Mouse (Mus musculus) lung, adult 2 months (tissue): ENCODE measurements around the gene Vps26b. TPM values are rescaled to one million over a fixed set of nuclear protein-coding genes. Genes with fewer than 3 reads are reported as not detected.

Experiments used
- DNase-seq: peaks from one replicate; pipeline ENCODE4 v3.0.0; 2022
- H3K4me1 ChIP-seq: fragments of 200-500 bp; 2 replicates; pipeline ENCODE4 v1.6.1; 2011; ENCODE audit warnings: low read length; ENCODE audit not compliant: control insufficient read depth, insufficient read depth
- H3K4me3 ChIP-seq: fragments of 200-500 bp; replicated peaks from 2 replicates; pipeline ENCODE3; 2011; ENCODE audit warnings: low read depth, mild to moderate bottlenecking, control low read depth, low read length; ENCODE audit errors: extremely low read depth
- CTCF ChIP-seq: fragments of 200-500 bp; IDR thresholded peaks from 2 replicates; pipeline ENCODE4 v1.5.1; 2011; ENCODE audit warnings: mild to moderate bottlenecking, low read length, control low read depth; ENCODE audit not compliant: insufficient read depth
- POLR2A ChIP-seq: fragments of 200-500 bp; IDR thresholded peaks from 2 replicates; pipeline ENCODE4 v1.6.1; 2011; ENCODE audit warnings: low read depth, mild to moderate bottlenecking, control low read depth, low read length, borderline replicate concordance; ENCODE audit errors: extremely low read depth
- WGBS: fragments of 180-500 bp; shearing (Covaris S2); methylation state at CpG from one replicate; pipeline ENCODE4 v1.1.7; 2018; 5-methylcytosine and 5-hydroxymethylcytosine counted together
- polyA plus RNA-seq: library from polyadenylated mRNA; depleted of rRNA; stranded (reverse); fragments of >200 nt; gene quantifications from 2 replicates; pipeline ENCODE4 v1.2.3, GENCODE M21; 2012; rRNA removed

Vps26b gene
- polyA plus RNA-seq, 1 experiment = 34.7 TPM

DNA sequence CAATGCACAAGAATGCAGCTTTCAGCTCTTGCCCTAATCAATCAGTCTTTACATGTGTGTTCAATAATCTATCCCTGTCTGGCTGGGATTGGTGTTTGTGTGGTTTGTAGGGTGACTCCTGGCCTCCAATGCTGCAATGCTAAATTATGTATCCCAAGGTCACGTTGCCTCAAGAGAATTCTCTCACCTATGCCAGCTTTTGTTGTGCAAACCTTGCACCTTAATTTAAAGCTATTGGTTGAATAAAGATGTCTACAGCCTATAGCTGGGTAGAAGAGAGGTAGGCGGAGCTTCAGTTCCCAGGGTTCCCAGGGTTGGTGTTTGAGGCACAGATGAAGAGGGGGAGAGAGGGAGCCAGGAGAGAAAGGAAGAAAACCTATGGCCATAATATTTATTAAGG is 32.4 kb downstream of the Vps26b start:
- WGBS = 86% methylated on average over 2 of the region's 2 CpGs
- H3K4me1 ChIP-seq = peaks cover 4% of the 10 kb centered on the region
- no peak overlapping the region for H3K4me3 ChIP-seq
- DNase-seq = no peak
- TF ChIP-seq CTCF (no peak), POLR2A (no peak)

- WGBS = 78% methylated on average over 3 of the region's 3 CpGs
- TF ChIP-seq CTCF (no peak), POLR2A (no peak)
- Histone ChIP-seq H3K4me3 (no peak overlapping the region), H3K4me1 (peaks cover 4% of the 10 kb centered on the region)
- no peak for DNase-seq
Observed at GRCm38 (mm10) chr9:26997062-26997461, 32.8 kb downstream of the Vps26b start.

GRCm38 (mm10) chr9:26993900-26994299 is 36.0 kb downstream of the Vps26b start:
- TF ChIP-seq CTCF (no peak), POLR2A (no peak)
- H3K4me1 ChIP-seq = peaks cover 4% of the 10 kb centered on the region
- 70% methylated on average over 3 of the region's 3 CpGs for WGBS
- no peak overlapping the region for H3K4me3 ChIP-seq
- DNase-seq = no peak

DNA sequence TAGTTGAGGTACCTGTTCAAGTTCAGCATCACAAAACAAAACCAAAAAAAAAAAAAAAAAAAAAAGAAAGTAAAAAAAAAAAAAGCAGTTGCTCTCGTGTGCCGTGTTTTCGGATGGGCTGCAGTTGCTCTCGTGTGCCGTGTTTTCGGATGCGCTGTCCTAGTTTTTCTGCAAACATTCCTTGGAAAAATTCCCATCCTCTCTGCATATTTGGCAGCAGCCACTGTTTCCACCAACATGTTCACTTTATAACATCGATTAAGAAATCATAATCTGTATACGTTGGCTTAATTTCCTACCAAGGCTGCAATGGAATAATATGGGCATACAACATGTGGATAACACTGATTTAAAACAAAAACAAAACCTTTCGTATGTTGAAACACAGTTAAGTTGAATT is 36.7 kb downstream of the Vps26b start:
- Histone ChIP-seq H3K4me3 (no peak overlapping the region), H3K4me1 (peaks cover 2% of the 10 kb centered on the region)
- no peak for TF ChIP-seq POLR2A
- no peak for TF ChIP-seq CTCF
- 70% methylated on average over 10 of the region's 10 CpGs for WGBS
- no peak for DNase-seq

- no peak for TF ChIP-seq POLR2A
- TF ChIP-seq CTCF = no peak
- no peaks in the 10 kb centered on the region; the same call in 1 of the 2 replicates for H3K4me1 ChIP-seq
- H3K4me3 ChIP-seq = no peak overlapping the region
- WGBS = 89% methylated on average over 4 of the region's 4 CpGs
- DNase-seq = no peak
Observed at GRCm38 (mm10) chr9:26990181-26990580, 39.7 kb downstream of the Vps26b start.

DNA sequence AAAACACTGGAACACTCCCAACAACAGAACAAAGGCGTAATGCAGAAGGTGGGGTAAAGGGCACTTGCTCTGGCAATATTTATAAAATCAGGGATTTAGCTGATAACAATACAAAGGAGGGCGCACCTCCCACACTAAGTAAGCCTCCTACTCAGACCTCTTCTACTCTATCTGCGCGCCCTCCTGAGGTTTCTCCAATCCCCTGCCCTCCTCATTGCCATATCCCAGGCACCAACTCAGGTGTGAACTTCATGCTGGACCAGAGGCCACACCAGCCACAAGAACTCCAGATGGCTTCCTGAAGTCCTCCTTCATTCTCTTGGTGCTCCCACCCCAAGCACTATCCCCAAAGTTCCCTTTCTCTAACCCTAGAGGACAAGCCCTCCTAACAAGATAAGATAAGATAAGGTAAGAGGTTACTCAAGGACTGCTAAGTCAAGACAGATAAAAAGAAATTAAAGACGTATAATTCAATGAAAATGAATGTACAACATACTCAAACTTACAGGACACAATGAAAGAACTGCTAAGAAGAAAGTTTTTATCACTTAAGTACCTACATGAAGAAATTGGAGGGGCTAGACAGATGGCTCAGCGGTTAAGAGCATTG is 44.1 kb downstream of the Vps26b start:
- no peak for DNase-seq
- H3K4me3 ChIP-seq = no peak overlapping the region
- TF ChIP-seq POLR2A (no peak), CTCF (no peak)
- WGBS = 70% methylated on average over 6 of the region's 6 CpGs
- no peaks in the 10 kb centered on the region for H3K4me1 ChIP-seq

DNA sequence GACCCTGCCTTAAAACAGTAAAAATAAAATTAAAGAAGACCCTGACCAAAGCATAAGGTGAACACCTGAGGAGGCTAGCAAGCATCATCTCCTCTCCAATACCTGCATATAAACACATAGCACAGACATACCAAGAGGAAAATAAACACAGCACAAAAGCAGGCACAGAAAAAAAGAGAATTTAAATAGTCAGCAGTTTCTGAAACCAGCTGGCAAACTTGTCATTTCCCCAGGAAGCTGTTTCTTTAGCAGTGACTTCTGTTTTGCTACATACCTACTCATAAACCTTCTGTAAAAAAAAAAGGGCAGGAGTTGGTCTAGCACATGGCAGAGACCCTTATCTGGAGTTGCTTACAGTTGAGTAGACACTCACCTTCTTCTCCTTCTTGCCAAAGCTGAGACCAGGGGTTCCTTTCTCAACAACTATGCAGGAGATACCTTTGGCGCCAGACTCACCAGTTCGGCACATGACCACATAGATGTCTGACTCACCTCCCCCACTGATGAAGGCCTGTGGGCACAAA is 44.7 kb downstream of the Vps26b start:
- no peak for DNase-seq
- Histone ChIP-seq H3K4me1 (no peaks in the 10 kb centered on the region), H3K4me3 (no peak overlapping the region)
- 77% methylated on average over 2 of the region's 2 CpGs for WGBS
- no peak for TF ChIP-seq CTCF
- no peak for TF ChIP-seq POLR2A

GRCm38 (mm10) chr9:26978776-26979175 is 51.1 kb downstream of the Vps26b start:
- WGBS = 90% methylated on average over 3 of the region's 3 CpGs
- DNase-seq = no peak
- no peaks in the 10 kb centered on the region for H3K4me1 ChIP-seq
- no peak overlapping the region for H3K4me3 ChIP-seq
- TF ChIP-seq CTCF = no peak
- TF ChIP-seq POLR2A = no peak

DNA sequence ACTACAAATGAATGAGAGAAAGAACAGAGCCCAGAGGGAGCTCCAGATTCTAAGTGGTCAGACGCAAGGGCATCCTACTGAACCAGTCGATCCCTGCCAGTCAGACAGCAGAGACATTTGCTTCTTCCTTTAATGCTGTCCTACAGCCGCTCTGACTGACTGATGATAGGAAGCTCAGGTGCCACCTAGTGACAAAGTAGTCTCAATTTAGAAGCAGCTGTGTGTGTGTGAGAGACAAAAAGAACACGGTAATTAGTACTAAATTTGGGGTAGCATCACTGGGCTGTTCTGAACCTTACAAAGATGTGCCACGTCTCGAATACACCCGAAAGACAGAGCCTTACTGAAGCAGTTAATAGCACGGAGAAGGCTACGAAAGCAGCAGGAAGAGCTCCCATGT is 52.1 kb downstream of the Vps26b start:
- Histone ChIP-seq H3K4me1 (no peaks in the 10 kb centered on the region), H3K4me3 (no peak overlapping the region)
- TF ChIP-seq POLR2A = no peak
- TF ChIP-seq CTCF = no peak
- 89% methylated on average over 9 of the region's 9 CpGs for WGBS
- no peak for DNase-seq

Other genes with a start within 250 kb of the Vps26b start
- 20.5 and 30.1 TPM in 2 replicates for gene Glb1l2, start 223.6 kb downstream of the Vps26b start, polyA plus RNA-seq
- gene Glb1l3, start 169.2 kb downstream of the Vps26b start, polyA plus RNA-seq = 4.8 and 6.4 TPM in 2 replicates
- 0.19 TPM in 1 of 2 replicates, not detected in the other for gene Gm1110, start 107.0 kb downstream of the Vps26b start, polyA plus RNA-seq
- gene Acad8, start 30.5 kb downstream of the Vps26b start, polyA plus RNA-seq = 13.9 and 22.4 TPM in 2 replicates
- gene Thyn1, start 30.4 kb downstream of the Vps26b start, polyA plus RNA-seq = 4.3 and 6.7 TPM in 2 replicates
- gene Ncapd3, start 110 bp upstream of the Vps26b start, polyA plus RNA-seq = 10.4 and 10.5 TPM in 2 replicates
- gene Jam3, start 125.4 kb upstream of the Vps26b start, polyA plus RNA-seq = 7.9 and 10.7 TPM in 2 replicates